Mouse (Mus musculus): Measurements from ENCODE around the gene Wdr35. TPM values are rescaled to one million over a fixed set of nuclear protein-coding genes. Genes with fewer than 3 reads are reported as not detected.

The Wdr35 gene
- total and polyA plus RNA-seq, 3 experiments: 5.9 to 8.8 (median 7.4) TPM

GRCm38 (mm10) chr12:9040686-9041085, 67.0 kb downstream of the Wdr35 start:
- no peak overlapping the region for H3K4me3 ChIP-seq (replicated peaks in 1 of 3; ENCODE audit: low read depth in 2 of 3, low read length in 2 of 3, poor library complexity in 1 of 3)
- H3K79me2 ChIP-seq (replicated peaks; ENCODE audit: control insufficient read depth, extremely low read depth, insufficient read depth, poor library complexity, severe bottlenecking): no peaks in the 10 kb centered on the region
- H3K4me1 ChIP-seq (ENCODE audit: control insufficient read depth in 1 of 2, insufficient read depth in 2 of 2): peaks cover 3 to 30% of the 10 kb centered on the region in 2 experiments; a peak in 3 of 4 replicates
- no peak overlapping the region for H3K9ac ChIP-seq (ENCODE audit: insufficient read depth, low read depth)
- no peak overlapping the region for H3K4me2 ChIP-seq (ENCODE audit: insufficient read depth, low read depth, poor library complexity, severe bottlenecking)
- H3K36me3 ChIP-seq (replicated peaks in 1 of 2; ENCODE audit: control insufficient read depth in 1 of 2, insufficient read depth in 1 of 2, low read length in 1 of 2): peaks cover 0 to 11% of the 10 kb centered on the region in 2 experiments
- no peaks in the 10 kb centered on the region for H3K27me3 ChIP-seq (replicated peaks)
- no peaks in the 10 kb centered on the region for H3K9me3 ChIP-seq (replicated peaks; ENCODE audit: low read length)
- no peak overlapping the region for H3K27ac ChIP-seq (ENCODE audit: insufficient read depth, low read depth)
- DNase-seq (ENCODE audit: extremely low read depth): peak; percentile 42
- in situ Hi-C loops (cut with MboI; ENCODE audit: low pct_ligation_motif_present, low pct_unique_long_range_greater_than_20kb, low sequenced_read_pairs): no loop called here
- dilution Hi-C loops (cut with MboI; ENCODE audit: extremely low pct_ligation_motif_present, extremely low pct_unique_long_range_greater_than_20kb, low sequenced_read_pairs): no loop called here
- 0 out of 2 replicates have a peak, but pooled peaks have one; percentile 0 for TF ChIP-seq EP300 (IDR thresholded peaks at IDR 0.05; ENCODE audit: low read length)
- TF ChIP-seq ZMIZ1 (IDR thresholded peaks at IDR 0.05; ENCODE audit: low read depth, low read length): no peak

GRCm38 (mm10) chr12:9042316-9042715, 68.6 kb downstream of the Wdr35 start:
- in situ Hi-C loops (cut with MboI; ENCODE audit: low pct_ligation_motif_present, low pct_unique_long_range_greater_than_20kb, low sequenced_read_pairs) (no loop called here), dilution Hi-C loops (cut with MboI; ENCODE audit: extremely low pct_ligation_motif_present, extremely low pct_unique_long_range_greater_than_20kb, low sequenced_read_pairs) (no loop called here)
- peaks cover 0 to 24% of the 10 kb centered on the region in 2 experiments; a peak in 3 of 4 replicates for H3K4me1 ChIP-seq (ENCODE audit: control insufficient read depth in 1 of 2, insufficient read depth in 2 of 2)

DNA sequence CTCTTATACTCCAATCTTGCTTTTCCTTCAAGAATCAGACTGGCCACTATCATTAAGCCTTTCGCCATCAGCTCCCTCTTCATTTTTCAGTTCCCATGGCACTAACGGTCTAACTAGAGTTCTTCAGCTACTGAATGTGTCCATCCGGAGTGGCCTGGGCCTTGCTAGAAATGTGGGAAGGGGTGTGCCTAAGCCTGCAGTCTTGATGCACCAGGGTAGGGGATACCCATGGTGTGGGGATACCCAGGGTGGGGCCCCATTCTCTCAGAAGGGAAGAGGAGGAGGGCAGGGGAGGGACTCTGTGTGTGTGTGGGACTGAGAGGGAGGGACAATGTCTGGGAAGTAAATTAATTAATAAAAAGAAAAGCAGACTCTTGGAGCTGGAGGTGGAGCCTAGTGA, 69.1 kb downstream of the Wdr35 start:
- Histone ChIP-seq H3K27me3 (replicated peaks) (no peaks in the 10 kb centered on the region), H3K9me3 (replicated peaks; ENCODE audit: low read length) (no peaks in the 10 kb centered on the region), H3K36me3 (replicated peaks in 1 of 2; ENCODE audit: control insufficient read depth in 1 of 2, insufficient read depth in 1 of 2, low read length in 1 of 2) (peaks cover 0 to 9% of the 10 kb centered on the region in 2 experiments), H3K4me2 (ENCODE audit: insufficient read depth, low read depth, poor library complexity, severe bottlenecking) (no peak overlapping the region), H3K79me2 (replicated peaks; ENCODE audit: control insufficient read depth, extremely low read depth, insufficient read depth, poor library complexity, severe bottlenecking) (no peaks in the 10 kb centered on the region), H3K27ac (ENCODE audit: insufficient read depth, low read depth) (no peak overlapping the region), H3K4me1 (ENCODE audit: control insufficient read depth in 1 of 2, insufficient read depth in 2 of 2) (peaks cover 0 to 24% of the 10 kb centered on the region in 2 experiments; a peak in 3 of 4 replicates), H3K4me3 (replicated peaks in 1 of 3; ENCODE audit: low read depth in 2 of 3, low read length in 2 of 3, poor library complexity in 1 of 3) (no peak overlapping the region), H3K9ac (ENCODE audit: insufficient read depth, low read depth) (no peak overlapping the region)
- in situ Hi-C loops (cut with MboI; ENCODE audit: low pct_ligation_motif_present, low pct_unique_long_range_greater_than_20kb, low sequenced_read_pairs): no loop called here
- TF ChIP-seq SMC3 (IDR thresholded peaks at IDR 0.05; ENCODE audit: low read depth, low read length): no peak
- dilution Hi-C loops (cut with MboI; ENCODE audit: extremely low pct_ligation_motif_present, extremely low pct_unique_long_range_greater_than_20kb, low sequenced_read_pairs): no loop called here
- DNase-seq (ENCODE audit: extremely low read depth): no peak

More at GRCm38 (mm10) chr12:9042316-9042715, 68.6 kb downstream of the Wdr35 start:
- Histone ChIP-seq H3K9ac (ENCODE audit: insufficient read depth, low read depth) (no peak overlapping the region), H3K79me2 (replicated peaks; ENCODE audit: control insufficient read depth, extremely low read depth, insufficient read depth, poor library complexity, severe bottlenecking) (no peaks in the 10 kb centered on the region), H3K27ac (ENCODE audit: insufficient read depth, low read depth) (no peak overlapping the region), H3K36me3 (replicated peaks in 1 of 2; ENCODE audit: control insufficient read depth in 1 of 2, insufficient read depth in 1 of 2, low read length in 1 of 2) (peaks cover 0 to 9% of the 10 kb centered on the region in 2 experiments), H3K4me2 (ENCODE audit: insufficient read depth, low read depth, poor library complexity, severe bottlenecking) (no peak overlapping the region), H3K4me3 (replicated peaks in 1 of 3; ENCODE audit: low read depth in 2 of 3, low read length in 2 of 3, poor library complexity in 1 of 3) (no peak overlapping the region), H3K27me3 (replicated peaks) (no peaks in the 10 kb centered on the region), H3K9me3 (replicated peaks; ENCODE audit: low read length) (no peaks in the 10 kb centered on the region)
- DNase-seq (ENCODE audit: extremely low read depth): no peak
- TF ChIP-seq HCFC1 (IDR thresholded peaks at IDR 0.05; ENCODE audit: low read depth, low read length): no peak
- no peak for TF ChIP-seq JUND (conservative IDR thresholded peaks at IDR 0.05; ENCODE audit: low read depth, low read length)
- no peak for TF ChIP-seq CTCF (conservative IDR thresholded peaks at IDR 0.05 in 1 of 2, IDR thresholded peaks at IDR 0.05 in 1 of 2; ENCODE audit: low read depth in 2 of 2, low read length in 2 of 2)
- TF ChIP-seq PAX5 (IDR thresholded peaks at IDR 0.05; ENCODE audit: low read length): no peak
- TF ChIP-seq IRF4 (IDR thresholded peaks at IDR 0.05; ENCODE audit: low read depth, low read length): no peak
- no peak for TF ChIP-seq ETS1 (conservative IDR thresholded peaks at IDR 0.05; ENCODE audit: low read depth, low read length)

Measured in CH12.LX (cell line).